Mouse (Mus musculus): ENCODE data around the gene Ndufc2. TPM values are rescaled to one million over a fixed set of nuclear protein-coding genes. Genes with fewer than 3 reads are reported as not detected.

The Ndufc2 gene
- total RNA-seq, 2 experiments from 2014 or later, result 232 to 247 TPM

DNA sequence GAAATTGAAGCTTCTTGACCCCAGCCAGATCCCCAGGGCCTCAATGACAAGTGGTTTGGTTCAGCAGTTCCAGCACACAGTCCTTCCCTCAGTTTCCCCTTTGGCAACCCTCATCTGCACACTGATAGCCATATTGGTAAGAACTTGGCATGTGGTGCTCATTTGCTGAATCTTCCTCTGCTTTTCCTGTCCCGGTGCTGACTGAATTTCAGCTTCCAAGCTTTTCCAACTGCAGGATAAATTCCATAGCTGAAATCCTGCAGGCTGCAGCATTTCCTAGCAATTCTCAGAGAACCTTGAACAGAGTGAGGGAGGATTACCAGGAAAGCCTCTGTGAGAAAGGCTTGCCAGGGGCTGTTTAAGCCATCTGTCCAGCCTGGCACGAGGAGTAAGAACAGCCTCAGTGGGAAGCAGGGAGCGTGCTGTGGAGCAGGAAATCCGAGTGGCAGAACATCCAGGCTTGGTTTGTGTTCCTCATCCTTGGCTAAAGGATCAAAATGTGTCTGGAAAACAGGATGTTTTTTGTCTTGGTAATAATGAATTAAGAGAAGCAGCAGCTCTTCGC is 12.9 kb upstream of the Ndufc2 start:
- DNase-seq (ENCODE audit: low spot score in 2 of 2), result peak; percentile 75 to 84

GRCm38 (mm10) chr7:97387561-97388147 is 12.1 kb upstream of the Ndufc2 start:
- no peak for DNase-seq (ENCODE audit: low spot score in 2 of 2)

DNA sequence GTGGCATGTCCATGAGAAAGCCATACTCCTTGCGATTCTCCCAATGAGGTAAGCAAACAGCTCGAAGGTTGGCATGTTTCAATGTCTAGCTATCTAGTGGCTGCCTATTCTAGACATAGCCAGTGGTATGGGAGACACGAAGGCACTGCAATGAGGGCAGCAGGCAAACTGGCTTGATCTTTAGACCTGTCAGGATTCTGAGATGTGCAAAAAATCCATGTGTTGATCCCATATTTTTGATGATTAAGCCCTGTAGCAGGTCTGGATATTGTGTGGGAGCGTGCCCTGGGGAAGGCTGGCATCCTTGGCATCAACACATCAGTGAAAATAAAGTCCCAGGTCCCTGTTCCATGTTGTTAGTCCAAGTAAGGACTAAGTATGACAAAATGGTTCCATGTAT is 11.3 kb upstream of the Ndufc2 start:
- DNase-seq (ENCODE audit: low spot score in 2 of 2), result no peak

DNA sequence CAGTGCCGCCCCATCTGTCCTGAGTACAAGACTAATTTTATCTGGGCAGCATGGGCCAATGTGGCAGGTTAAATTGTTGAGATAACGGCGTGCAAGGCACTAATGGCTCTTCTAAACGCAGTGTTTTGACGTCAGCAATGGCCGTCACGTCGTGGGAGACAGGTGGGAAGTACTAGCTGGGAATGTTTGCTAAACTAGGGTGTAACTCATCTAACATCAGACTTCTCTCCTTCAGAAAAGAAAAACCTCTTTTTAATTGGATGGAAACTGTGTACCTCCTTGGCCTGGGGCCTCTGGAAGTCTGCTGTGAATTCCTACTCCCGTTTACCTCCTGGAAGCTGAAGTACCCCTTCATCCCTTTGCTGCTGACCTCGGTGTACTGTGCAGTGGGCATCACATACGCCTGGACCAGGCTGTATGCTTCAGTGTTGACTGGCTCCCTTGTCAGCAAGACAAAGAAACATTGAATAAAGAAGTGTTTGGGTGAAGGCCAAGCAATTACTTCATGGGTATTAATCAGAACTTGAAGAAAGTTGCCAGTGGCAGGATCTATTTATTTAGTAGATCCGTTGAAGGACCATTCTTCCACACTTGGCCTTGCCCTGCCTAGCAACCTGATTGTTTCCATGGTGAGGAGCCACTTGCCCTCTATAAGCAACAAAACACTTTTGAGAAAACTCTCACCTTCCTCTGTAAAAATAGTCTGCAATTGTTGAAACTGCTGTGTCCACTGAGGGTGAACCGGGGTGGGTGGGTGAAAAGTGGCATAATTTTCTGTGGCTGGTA is 8.3 kb upstream of the Ndufc2 start:
- DNase-seq (ENCODE audit: low spot score in 2 of 2), result no peak

DNA sequence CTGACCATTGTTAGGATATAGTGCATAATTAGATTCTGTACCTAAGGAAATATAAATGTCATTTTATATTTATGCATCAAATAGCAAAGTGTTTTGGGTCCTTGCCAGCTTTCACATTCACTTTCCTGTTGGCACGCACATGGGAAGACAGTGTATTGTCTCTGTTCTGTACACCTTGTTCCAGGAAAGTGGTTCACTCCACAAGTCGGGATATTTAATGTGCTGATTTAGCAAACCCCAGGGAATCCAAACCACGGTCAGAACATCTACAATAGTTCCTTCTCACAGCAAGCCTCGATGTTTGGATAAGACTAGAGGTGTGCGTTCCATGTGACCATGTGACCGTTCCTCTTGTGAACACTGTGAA is 7.7 kb upstream of the Ndufc2 start:
- DNase-seq (ENCODE audit: low spot score in 2 of 2), result no peak

GRCm38 (mm10) chr7:97394375-97394774 is 5.4 kb upstream of the Ndufc2 start:
- DNase-seq (ENCODE audit: low spot score in 2 of 2), result no peak

DNA sequence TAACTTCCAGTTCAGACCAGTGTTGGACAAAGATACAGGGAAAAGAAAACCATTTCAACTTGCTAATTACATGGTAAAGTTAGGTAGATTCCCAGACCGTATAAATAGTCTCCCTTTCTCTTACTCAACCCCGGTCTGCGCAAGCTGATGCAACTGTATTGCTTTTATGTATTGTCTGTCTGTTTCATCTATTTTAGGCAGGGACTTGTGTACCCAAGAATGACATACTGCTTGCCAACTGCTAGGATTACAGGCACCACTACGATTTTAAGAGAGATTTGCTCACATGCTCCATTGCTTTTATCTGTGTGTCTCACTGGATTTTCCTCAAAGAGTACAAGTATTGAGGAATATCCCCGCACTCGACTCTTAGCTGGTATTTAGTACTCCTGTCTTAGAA is 860 bp upstream of the Ndufc2 start:
- DNase-seq (ENCODE audit: low spot score in 2 of 2), result no peak

GRCm38 (mm10) chr7:97407145-97407544 is 7.3 kb downstream of the Ndufc2 start:
- no peak for DNase-seq (ENCODE audit: low spot score in 2 of 2)

DNA sequence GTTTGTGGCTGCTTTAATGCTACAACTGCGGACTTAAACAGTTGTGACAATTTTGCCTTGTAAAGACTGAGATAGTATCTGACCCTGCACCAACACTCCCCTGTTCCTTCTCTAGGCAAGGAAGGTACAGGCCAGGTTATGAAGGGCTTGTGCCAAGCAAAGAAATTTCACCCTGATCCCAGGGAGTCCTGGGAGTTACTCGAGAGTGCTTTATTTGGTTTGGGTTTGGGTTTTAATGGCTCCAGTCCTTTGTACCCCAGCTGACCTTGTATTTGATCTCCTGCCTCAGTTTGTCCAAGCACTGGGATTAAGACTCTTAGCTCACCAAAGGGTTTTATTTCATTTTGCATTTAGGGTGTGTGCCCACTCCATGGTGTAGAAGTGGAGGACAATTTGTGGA is 11.3 kb downstream of the Ndufc2 start:
- no peak for DNase-seq (ENCODE audit: low spot score in 2 of 2)

GRCm38 (mm10) chr7:97411575-97411974 is 11.8 kb downstream of the Ndufc2 start:
- no peak for DNase-seq (ENCODE audit: low spot score in 2 of 2)

GRCm38 (mm10) chr7:97413981-97414380 is 14.2 kb downstream of the Ndufc2 start:
- no peak for DNase-seq (ENCODE audit: low spot score in 2 of 2)

GRCm38 (mm10) chr7:97414426-97414825 is 14.6 kb downstream of the Ndufc2 start:
- DNase-seq (ENCODE audit: low spot score in 2 of 2), result no peak

GRCm38 (mm10) chr7:97414915-97415687 is 15.3 kb downstream of the Ndufc2 start:
- no peak for DNase-seq (ENCODE audit: low spot score in 2 of 2)

GRCm38 (mm10) chr7:97416473-97416872 is 16.7 kb downstream of the Ndufc2 start:
- no peak for DNase-seq (ENCODE audit: low spot score in 2 of 2)

- peak; percentile 60 to 61 for DNase-seq (ENCODE audit: low spot score in 2 of 2)
Observed at GRCm38 (mm10) chr7:97416906-97417777, 17.3 kb downstream of the Ndufc2 start, which contains the start of gene Thrsp. Gene Thrsp (minus strand): TSS chr7:97417730.

DNA sequence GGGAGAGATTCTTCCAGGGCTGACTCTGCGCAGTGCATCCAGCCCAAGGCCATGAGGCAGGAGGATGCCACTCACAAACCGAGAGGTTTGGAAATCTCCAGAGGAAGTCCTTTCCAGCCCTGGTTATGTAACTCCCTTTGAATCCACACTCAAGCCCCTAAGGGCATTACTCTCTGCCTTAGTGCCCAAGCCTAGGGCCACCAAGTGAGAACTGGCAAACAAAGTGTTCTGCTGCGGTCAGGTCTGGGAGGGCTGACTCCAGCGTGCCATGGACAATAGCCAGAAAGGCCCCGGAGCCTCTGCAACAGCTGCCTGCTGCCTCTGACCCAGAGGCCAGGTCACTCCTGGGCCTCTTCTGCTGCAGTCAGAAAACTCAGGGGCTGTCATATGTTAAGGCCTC is 18.9 kb downstream of the Ndufc2 start:
- no peak for DNase-seq (ENCODE audit: low spot score in 2 of 2)

- DNase-seq (ENCODE audit: low spot score in 2 of 2), result no peak
Observed at GRCm38 (mm10) chr7:97419163-97419562, 19.4 kb downstream of the Ndufc2 start.

DNA sequence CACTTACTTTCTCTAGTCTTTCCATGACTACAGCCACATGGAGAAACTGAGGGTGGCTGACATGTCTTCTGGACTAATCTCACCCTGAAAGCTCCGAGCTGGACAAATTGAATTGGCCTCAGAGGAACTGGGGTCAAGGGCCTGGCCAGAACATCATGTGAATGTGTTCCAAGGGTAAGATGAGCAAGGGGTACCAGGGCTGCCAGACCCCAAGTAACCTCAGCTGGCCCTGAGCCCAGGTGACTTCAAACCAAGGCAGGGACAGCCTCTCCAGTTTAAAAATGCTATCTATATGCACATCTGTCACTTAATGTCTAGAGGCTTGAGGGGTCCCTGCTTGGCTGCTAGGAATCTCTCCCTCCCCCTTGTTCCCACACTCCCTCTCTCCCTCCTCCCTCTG is 20.6 kb downstream of the Ndufc2 start:
- DNase-seq (ENCODE audit: low spot score in 2 of 2), result no peak

DNA sequence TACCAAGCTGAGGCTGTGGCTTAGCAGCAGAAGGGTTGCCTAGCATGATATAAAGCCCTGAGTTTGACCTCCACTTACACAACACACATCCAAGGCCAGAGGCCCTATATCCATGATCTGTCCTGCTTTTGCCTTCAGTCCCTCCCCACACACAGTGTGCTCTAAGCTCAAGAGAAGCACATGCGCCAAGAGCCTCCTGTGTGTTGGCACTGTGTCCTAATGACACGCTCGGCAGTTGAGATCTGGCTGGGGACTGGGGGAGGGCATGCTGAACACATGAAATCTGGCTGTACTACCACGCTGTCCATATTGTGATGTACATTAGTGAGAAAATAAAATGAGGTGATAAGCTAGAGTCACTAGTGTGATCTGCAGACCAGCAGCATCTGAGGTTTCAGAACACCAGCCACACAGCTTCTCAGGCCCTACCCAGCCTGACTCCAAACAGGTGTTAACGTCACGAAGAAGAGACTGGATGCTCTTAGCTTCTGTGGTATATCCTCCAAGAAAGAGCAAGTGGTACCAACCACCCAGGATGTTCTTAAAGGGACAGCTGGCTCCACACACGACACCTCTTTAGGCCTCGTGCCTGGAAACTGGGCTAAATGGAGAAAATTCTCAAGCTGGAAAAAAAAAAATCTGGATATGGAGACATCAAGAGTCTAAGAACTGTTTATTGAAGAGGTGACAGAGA is 21.3 kb downstream of the Ndufc2 start:
- DNase-seq (ENCODE audit: low spot score in 2 of 2), result peak in 1 of 2 experiments; percentile 30

GRCm38 (mm10) chr7:97423754-97424153 is 24.0 kb downstream of the Ndufc2 start:
- no peak for DNase-seq (ENCODE audit: low spot score in 2 of 2)
